Comparison of ENCODE assay signal across 34 mouse cellular contexts in genomic region chr19:8601922-8602321, GRCm38 (mm10). TPM values are rescaled to one million over a fixed set of nuclear protein-coding genes. Genes with fewer than 3 reads are reported as not detected.
DNase-seq lines count a peak whose midpoint lies in the region; ATAC-seq and TF ChIP-seq lines count a peak whose summit lies in the region.
"Had no signal": no experiment of that assay in that cellular context is flagged by ENCODE, and none has a peak within 500 bp of the region (broad histone marks: within the 10 kb centered on the region; RNA-seq: fewer than 3 reads in every experiment).

No protein-coding gene starts in this region.

- intact Hi-C loops in heart, postnatal 14 days (cut with DNase I), result no loop called here

- no peaks in the 10 kb centered on the region for H3K27me3 ChIP-seq in heart, embryonic 12.5 days (replicated peaks)
- no peaks in the 10 kb centered on the region for H3K27me3 ChIP-seq in heart, embryonic 14.5 days (ENCODE audit: control insufficient read depth, insufficient read depth, low read length)
- no peaks in the 10 kb centered on the region for H3K27me3 ChIP-seq in heart, embryonic 16.5 days (ENCODE audit: control insufficient read depth, insufficient read depth, low read length)
- H3K27me3 ChIP-seq in cerebellum, adult 2 months (ENCODE audit: control insufficient read depth, insufficient read depth, low read length), result no peaks in the 10 kb centered on the region
- H3K27me3 ChIP-seq: embryonic facial prominence, embryonic 13.5 days; forebrain, embryonic 13.5 days; hindbrain, embryonic 12.5 days; hindbrain, embryonic 15.5 days had no signal

- TF ChIP-seq CTCF in cerebellum, adult 2 months (IDR thresholded peaks at IDR 0.05; ENCODE audit: borderline replicate concordance, insufficient read depth, low read depth, low read length), result no peak

- no peak for ATAC-seq in heart, embryonic 12.5 days (ENCODE audit: insufficient number of reproducible peaks, low FRiP score)
- peak; percentile 56; the same call in 1 of the 2 replicates for ATAC-seq in heart, embryonic 14.5 days (ENCODE audit: insufficient number of reproducible peaks, insufficient read depth, low FRiP score, low read depth)
- peak; percentile 52; the same call in 1 of the 2 replicates for ATAC-seq in heart, embryonic 16.5 days (replicated peaks; ENCODE audit: extremely low read depth, insufficient read depth, low FRiP score)
- ATAC-seq: forebrain, embryonic 13.5 days; forebrain, embryonic 16.5 days; intestine, postnatal 0 days had no signal

- H3K36me3 ChIP-seq in heart, embryonic 12.5 days, result no peaks in the 10 kb centered on the region
- H3K36me3 ChIP-seq in heart, embryonic 14.5 days (ENCODE audit: control insufficient read depth, insufficient read depth, low read length), result no peaks in the 10 kb centered on the region
- H3K36me3 ChIP-seq in heart, embryonic 16.5 days (ENCODE audit: control insufficient read depth, insufficient read depth), result no peaks in the 10 kb centered on the region
- H3K36me3 ChIP-seq: embryonic facial prominence, embryonic 10.5 days; embryonic facial prominence, embryonic 13.5 days; G1E; hindbrain, embryonic 12.5 days; hindbrain, embryonic 15.5 days had no signal

- no peak overlapping the region for H3K4me2 ChIP-seq in heart, embryonic 12.5 days
- no peak overlapping the region for H3K4me2 ChIP-seq in heart, embryonic 14.5 days (ENCODE audit: low read length)
- H3K4me2 ChIP-seq in heart, embryonic 16.5 days (ENCODE audit: low read depth, low read length), result no peak overlapping the region
- H3K4me2 ChIP-seq: embryonic facial prominence, embryonic 13.5 days; forebrain, embryonic 13.5 days; hindbrain, embryonic 12.5 days; hindbrain, embryonic 15.5 days had no signal

- no peak overlapping the region for H3K4me3 ChIP-seq in heart, embryonic 12.5 days
- H3K4me3 ChIP-seq in heart, embryonic 14.5 days (ENCODE audit: control insufficient read depth in 1 of 2, insufficient read depth in 1 of 2, low read depth in 1 of 2, low read length in 2 of 2), result no peak overlapping the region
- H3K4me3 ChIP-seq in heart, embryonic 16.5 days (ENCODE audit: low read length), result no peak overlapping the region
- H3K4me3 ChIP-seq in cerebellum, adult 2 months (replicated peaks; ENCODE audit: insufficient read depth, low read depth, low read length), result no peak overlapping the region
- H3K4me3 ChIP-seq: embryonic facial prominence, embryonic 10.5 days; embryonic facial prominence, embryonic 13.5 days; erythroblast, embryonic 14.5 days; forebrain, embryonic 13.5 days; gastrocnemius, adult 2 months; heart, adult 2 months; hindbrain, embryonic 12.5 days; hindbrain, embryonic 15.5 days had no signal

- TF ChIP-seq POLR2A in cerebellum, adult 2 months (IDR thresholded peaks at IDR 0.05; ENCODE audit: borderline replicate concordance, insufficient read depth, low read length), result no peak

- no peaks in the 10 kb centered on the region for H3K9me3 ChIP-seq in heart, embryonic 12.5 days (replicated peaks)
- no peaks in the 10 kb centered on the region for H3K9me3 ChIP-seq in heart, embryonic 14.5 days (ENCODE audit: control insufficient read depth, low read length)
- H3K9me3 ChIP-seq in heart, embryonic 16.5 days (replicated peaks; ENCODE audit: control insufficient read depth, low read length), result no peaks in the 10 kb centered on the region
- H3K9me3 ChIP-seq: embryonic facial prominence, embryonic 10.5 days; embryonic facial prominence, embryonic 13.5 days; forebrain, embryonic 13.5 days; G1E; hindbrain, embryonic 12.5 days; hindbrain, embryonic 15.5 days had no signal

- peaks cover 17% of the 10 kb centered on the region for H3K4me1 ChIP-seq in heart, embryonic 12.5 days (replicated peaks)
- H3K4me1 ChIP-seq in heart, embryonic 14.5 days (ENCODE audit: control insufficient read depth in 2 of 2, insufficient read depth in 2 of 2, low read length in 2 of 2), result peaks cover 2 to 17% of the 10 kb centered on the region in 2 experiments; a peak in 3 of 4 replicates
- H3K4me1 ChIP-seq in heart, embryonic 16.5 days (ENCODE audit: control insufficient read depth, insufficient read depth, low read length), result no peaks in the 10 kb centered on the region
- no peaks in the 10 kb centered on the region for H3K4me1 ChIP-seq in cerebellum, adult 2 months (ENCODE audit: control insufficient read depth, insufficient read depth, low read length)
- H3K4me1 ChIP-seq: forebrain, embryonic 13.5 days; hindbrain, embryonic 12.5 days; hindbrain, embryonic 15.5 days had no signal

- DNase-seq in heart, adult 8-10 months (ENCODE audit: low spot score), result peak; percentile 6
- DNase-seq in heart, postnatal 14 days, result no peak
- no peak for DNase-seq in heart, postnatal 4 days
- DNase-seq in cerebellum, adult 2 months, result no peak
- DNase-seq in lung, postnatal 4 days, result no peak
- DNase-seq: adrenal gland, adult 2 months; adrenal gland, postnatal 14 days; B cell, adult 2 months; cerebellum, adult 11 months; cerebellum, adult 8-10 months; cerebellum, postnatal 10 days; cerebellum, postnatal 36 days; embryo, embryonic 11 days; gastrocnemius, adult 2 months; gastrocnemius, postnatal 25 days; kidney, adult 2 months had no signal

- H3K9ac ChIP-seq in heart, embryonic 12.5 days, result no peak overlapping the region
- H3K9ac ChIP-seq in heart, embryonic 14.5 days (ENCODE audit: low read length), result no peak overlapping the region
- no peak overlapping the region for H3K9ac ChIP-seq in heart, embryonic 16.5 days (ENCODE audit: low read length)
- H3K9ac ChIP-seq: embryonic facial prominence, embryonic 13.5 days; forebrain, embryonic 13.5 days; hindbrain, embryonic 12.5 days; hindbrain, embryonic 15.5 days had no signal

- peak overlapping the region; percentile 45; the same call in 1 of the 2 replicates for H3K27ac ChIP-seq in heart, embryonic 12.5 days (ENCODE audit: poor library complexity, severe bottlenecking)
- H3K27ac ChIP-seq in heart, embryonic 14.5 days (replicated peaks in 1 of 2; ENCODE audit: control insufficient read depth in 1 of 2, insufficient read depth in 1 of 2, low read depth in 2 of 2, low read length in 2 of 2), result peak overlapping the region in 1 of 2 experiments; percentile 39; a peak in 1 of 4 replicates
- H3K27ac ChIP-seq in heart, embryonic 16.5 days (ENCODE audit: low read length), result no peak overlapping the region
- H3K27ac ChIP-seq in cerebellum, adult 2 months (ENCODE audit: insufficient read depth, low read length), result no peak overlapping the region
- H3K27ac ChIP-seq: embryonic facial prominence, embryonic 10.5 days; embryonic facial prominence, embryonic 13.5 days; forebrain, embryonic 13.5 days; gastrocnemius, adult 2 months; heart, adult 2 months; hindbrain, embryonic 12.5 days; hindbrain, embryonic 15.5 days had no signal

RNA-seq across cellular contexts. Expression of gene Slc22a8, which starts 10.9 kb away (rescaled TPM):
- total RNA-seq in heart, adult 8-10 months (2022), result under 1 TPM in 1 of 4 experiments, not detected in 3; 0.25 TPM
- under 1 TPM; 0.05 to 0.17 TPM for total RNA-seq in heart, postnatal 14 days (2021)
- polyA plus RNA-seq in heart, embryonic 12.5 days (2016; fragmentation: Nextera tagmentation; extraction: Ambion mirVana), result 0.05 TPM in 1 of 2 replicates, not detected in the other
- total RNA-seq in heart, postnatal 4 days (2021), result not detected
- not detected in 2 replicates for polyA plus RNA-seq in heart, embryonic 14.5 days (2014; fragmentation: Nextera tagmentation; extraction: Ambion mirVana)
- polyA plus RNA-seq in heart, embryonic 16.5 days (2015; fragmentation: Nextera tagmentation; extraction: Ambion mirVana), result 0.04 and 0.11 TPM in 2 replicates
- 18.2 and 19.1 TPM in 2 replicates for polyA plus RNA-seq in cerebellum, adult 2 months (2012; rRNA removed)
- total RNA-seq: CH12.LX; gastrocnemius, adult 2 months; gastrocnemius, postnatal 25 days; heart, adult 2 months; hematopoietic stem cell, adult 5-6 weeks had no signal
- polyA plus RNA-seq: embryonic facial prominence, embryonic 10.5 days; embryonic facial prominence, embryonic 13.5 days; erythroblast, embryonic 14.5 days; G1E; Patski had no signal

RNA-seq across cellular contexts. Expression of gene Slc22a6, which starts 15.9 kb away (rescaled TPM):
- not detected for total RNA-seq in heart, adult 8-10 months (2022)
- total RNA-seq in heart, postnatal 14 days (2021), result not detected
- polyA plus RNA-seq in heart, embryonic 12.5 days (2016; fragmentation: Nextera tagmentation; extraction: Ambion mirVana), result not detected in 2 replicates
- not detected for total RNA-seq in heart, postnatal 4 days (2021)
- not detected in 2 replicates for polyA plus RNA-seq in heart, embryonic 14.5 days (2014; fragmentation: Nextera tagmentation; extraction: Ambion mirVana)
- polyA plus RNA-seq in heart, embryonic 16.5 days (2015; fragmentation: Nextera tagmentation; extraction: Ambion mirVana), result not detected in 2 replicates
- polyA plus RNA-seq in cerebellum, adult 2 months (2012; rRNA removed), result 2.5 and 3.9 TPM in 2 replicates
- total RNA-seq: adrenal gland, adult 2 months; adrenal gland, postnatal 14 days; CH12.LX; gastrocnemius, adult 2 months; gastrocnemius, postnatal 25 days; heart, adult 2 months; hematopoietic stem cell, adult 5-6 weeks had no signal
- polyA plus RNA-seq: adrenal gland, adult 2 months; erythroblast, embryonic 14.5 days; G1E; gonadal fat pad, adult 2 months; heart, adult 2 months; intestine, embryonic 14.5 days; Patski had no signal

Comparison
In these comparisons a context has a peak if more than half of its experiments do, and no peak if none do; other contexts are left out.
1. RNA of gene Slc22a8, which starts 10.9 kb away (polyA plus RNA-seq): 18.2 to 19.1 TPM in cerebellum, adult 2 months; 0.04 to 0.11 TPM in heart, embryonic 16.5 days, not detected in heart, embryonic 14.5 days and 0.05 TPM in heart, embryonic 12.5 days; every median in the first group is over 10 times any median in the second.